Mouse (Mus musculus): ENCODE measurements around the gene E130114P18Rik.

The E130114P18Rik gene

DNA sequence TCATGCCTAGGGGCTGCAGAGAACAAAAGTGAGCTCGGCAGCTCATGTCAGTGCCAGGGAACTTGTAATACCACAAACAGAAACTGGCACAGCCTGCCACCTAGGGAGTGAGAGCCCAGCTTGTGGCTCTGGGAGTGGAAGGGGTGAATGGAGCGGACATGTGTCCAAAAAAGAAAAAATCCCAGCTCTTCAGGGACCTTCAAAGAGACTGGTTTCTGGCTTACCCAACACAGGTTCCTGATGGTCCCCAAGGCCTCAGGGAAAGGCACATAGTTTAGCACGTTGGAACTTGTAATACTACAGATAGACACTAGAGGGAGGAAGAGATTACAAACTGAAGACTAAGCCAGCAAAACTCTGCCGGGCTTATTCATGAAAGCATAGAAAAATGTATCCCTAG, 213.2 kb downstream of the E130114P18Rik start:
- in situ Hi-C loops (cut with MboI; ENCODE audit: low pct_unique_long_range_greater_than_20kb in 1 of 2, low sequenced_read_pairs in 2 of 2, unreplicated experiment in 1 of 2), result no loop called here

DNA sequence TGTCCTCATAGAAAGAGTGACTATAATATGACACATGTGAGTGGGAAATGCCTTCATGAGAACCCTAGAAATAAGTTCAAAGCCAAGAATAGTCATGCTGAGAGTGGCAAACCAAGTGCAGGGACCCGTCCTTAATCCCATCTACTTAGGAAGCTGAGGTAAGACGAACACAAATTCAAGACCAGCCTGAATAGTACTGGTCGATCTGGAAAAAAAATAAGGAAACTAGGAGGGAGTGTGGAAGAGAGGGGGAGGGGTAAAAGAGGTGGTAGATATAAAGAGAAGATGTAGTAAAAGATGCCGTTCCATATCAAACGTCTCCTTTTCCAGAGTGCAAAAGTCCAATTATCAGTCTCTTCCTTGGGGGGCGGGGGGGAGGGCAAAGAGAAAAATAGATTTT, 213.7 kb downstream of the E130114P18Rik start:
- in situ Hi-C loops (cut with MboI; ENCODE audit: low pct_unique_long_range_greater_than_20kb in 1 of 2, low sequenced_read_pairs in 2 of 2, unreplicated experiment in 1 of 2), result no loop called here

DNA sequence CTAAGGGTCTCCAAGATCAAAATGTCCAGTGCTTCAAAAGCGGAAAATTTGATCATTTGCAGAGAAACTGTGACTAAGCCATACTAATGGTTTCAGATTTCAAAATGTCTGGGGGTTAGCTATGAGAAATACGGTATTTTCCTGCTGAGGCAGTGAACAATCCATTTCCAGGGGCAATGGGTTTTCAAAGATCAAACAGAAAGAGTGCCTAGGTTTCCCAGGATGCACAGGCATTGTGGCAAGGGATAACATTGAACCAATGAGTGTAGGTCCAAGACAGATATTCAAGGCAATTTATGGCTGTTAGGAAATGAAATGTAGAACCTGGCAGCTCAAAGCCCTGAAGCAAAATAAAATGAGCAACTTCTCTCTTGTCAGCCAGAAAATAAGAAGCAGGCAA, 220.3 kb downstream of the E130114P18Rik start:
- in situ Hi-C loops (cut with MboI; ENCODE audit: low pct_unique_long_range_greater_than_20kb in 1 of 2, low sequenced_read_pairs in 2 of 2, unreplicated experiment in 1 of 2), result no loop called here

DNA sequence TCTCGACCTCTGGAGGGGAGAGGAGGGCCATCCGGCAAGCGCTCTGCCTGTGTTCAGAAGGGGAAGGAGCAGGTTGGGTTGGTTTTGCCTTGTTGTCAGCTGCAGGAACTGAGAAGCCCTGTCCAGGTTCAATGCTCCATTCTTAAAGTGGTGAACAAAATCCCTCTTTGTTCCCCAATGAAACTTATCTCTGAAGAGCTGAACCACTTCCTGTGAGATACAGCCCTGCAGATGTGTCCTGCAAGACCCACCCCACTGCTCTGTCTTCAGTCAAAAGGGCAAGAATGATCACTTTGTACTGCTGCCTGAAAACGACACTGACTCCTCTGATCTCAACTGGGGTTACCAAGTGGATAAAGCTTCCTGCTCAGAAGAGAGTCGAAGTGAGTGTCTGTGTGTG, 233.9 kb downstream of the E130114P18Rik start:
- in situ Hi-C loops (cut with MboI; ENCODE audit: low pct_unique_long_range_greater_than_20kb in 1 of 2, low sequenced_read_pairs in 2 of 2, unreplicated experiment in 1 of 2), result no loop called here

DNA sequence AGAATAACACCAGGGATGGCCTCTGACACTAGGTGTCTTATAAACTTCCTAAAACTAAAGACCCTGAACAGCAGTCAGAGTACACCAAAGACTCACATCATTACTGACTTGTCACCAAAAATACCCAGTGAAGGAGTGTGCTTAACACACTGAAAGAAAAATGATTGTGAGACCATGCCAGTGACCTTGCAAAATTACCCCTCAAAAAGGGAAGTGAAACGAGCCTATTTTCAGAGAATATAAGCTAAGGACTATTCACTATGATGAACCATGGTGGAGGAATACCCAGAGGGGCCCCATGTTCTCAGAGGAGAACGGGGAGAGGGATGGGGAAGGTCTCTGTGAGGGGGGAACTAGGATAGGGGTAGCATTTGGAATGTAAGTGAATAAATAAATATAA, 245.8 kb downstream of the E130114P18Rik start:
- in situ Hi-C loops (cut with MboI; ENCODE audit: low pct_unique_long_range_greater_than_20kb in 1 of 2, low sequenced_read_pairs in 2 of 2, unreplicated experiment in 1 of 2), result no loop called here

DNA sequence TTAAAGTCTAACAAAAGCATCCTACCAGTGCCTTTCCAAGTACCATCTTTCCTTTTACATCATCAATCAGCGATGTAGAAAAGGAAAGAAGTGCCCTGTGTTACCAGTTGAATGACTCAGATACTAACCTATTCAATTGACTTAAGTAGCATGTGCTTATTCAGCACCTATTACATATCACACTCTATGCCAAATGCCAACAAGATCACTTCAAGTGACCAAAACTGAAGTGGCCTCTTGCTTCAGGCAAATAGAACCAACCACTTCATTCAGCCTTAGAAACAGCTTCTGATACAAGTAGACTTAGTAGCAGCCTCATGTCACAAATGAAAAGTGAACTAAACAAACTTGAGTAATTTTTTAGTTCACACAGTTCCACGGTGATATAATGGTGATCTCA, 249.4 kb downstream of the E130114P18Rik start:
- in situ Hi-C loops (cut with MboI; ENCODE audit: low pct_unique_long_range_greater_than_20kb in 1 of 2, low sequenced_read_pairs in 2 of 2, unreplicated experiment in 1 of 2), result no loop called here
